Mouse (Mus musculus) cerebellum, postnatal 10 days (tissue): Measurements from ENCODE around the gene Fxyd5.

Experiments used
- DNase-seq, 2 experiments: peaks; one replicate each; pipeline ENCODE4 v3.0.0; 2021; ENCODE audit warnings: mixed read lengths in 2 of 2

The Fxyd5 gene

DNA sequence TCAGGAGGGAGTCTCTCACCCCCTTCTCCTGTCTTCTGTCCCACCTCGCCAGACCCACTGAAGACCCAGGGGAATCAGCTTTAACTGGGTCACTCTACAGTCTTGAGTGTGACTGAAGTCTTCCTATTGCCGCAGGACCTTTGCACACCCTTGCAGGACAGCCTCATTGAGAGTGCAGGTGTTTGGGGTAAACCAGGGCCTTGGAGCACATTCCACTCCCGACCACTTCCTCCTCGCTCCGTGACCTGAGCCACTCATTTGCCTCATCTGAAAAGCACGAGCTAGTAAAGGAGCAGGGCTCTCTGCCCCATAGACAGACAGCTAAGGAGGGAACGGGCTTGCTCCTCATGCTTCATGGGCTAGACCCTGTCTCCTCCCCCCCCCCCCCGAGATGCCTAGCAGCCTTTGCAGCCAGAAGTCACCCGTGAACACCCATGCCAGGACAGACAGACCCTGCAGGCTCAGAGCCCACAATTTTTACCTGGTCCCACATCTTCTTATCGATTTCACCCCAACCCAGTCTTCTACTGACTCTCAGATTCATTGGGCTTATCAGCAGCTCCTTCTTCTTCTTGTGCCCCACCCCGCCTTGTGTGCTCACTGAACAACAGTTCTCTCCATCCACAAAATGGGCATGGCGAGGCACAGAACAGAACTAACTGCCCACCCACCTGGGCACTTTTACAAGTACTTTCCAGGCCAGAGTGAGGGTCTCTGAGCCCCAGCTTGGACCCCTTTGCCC, 1.8 kb downstream of the Fxyd5 start:
- DNase-seq, result no peak

DNA sequence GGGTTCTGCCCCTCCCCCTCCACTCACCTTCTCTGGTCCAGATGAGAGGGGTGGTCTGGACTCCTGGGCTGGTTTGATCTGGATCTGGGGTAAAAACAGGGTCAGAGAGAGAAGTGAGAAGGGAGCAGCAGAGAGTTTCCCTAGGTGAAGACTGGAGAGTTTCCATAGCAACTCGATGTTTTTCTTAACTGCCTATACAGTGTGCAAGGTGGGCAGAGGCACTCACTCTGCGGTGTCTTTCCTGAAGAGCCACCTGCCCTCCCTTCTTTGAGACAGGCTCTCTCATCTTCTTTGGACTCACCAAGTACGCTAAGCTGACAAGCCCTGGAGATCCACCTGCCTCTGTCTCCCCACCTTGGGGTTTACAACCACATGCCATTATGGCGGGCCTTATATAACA, 3.3 kb downstream of the Fxyd5 start:
- no peak for DNase-seq

- no peak for DNase-seq
These were observed 4.6 kb downstream of the Fxyd5 start for GRCm38 (mm10) chr7:31037675-31038074.

- no peak for DNase-seq
These were observed 5.4 kb downstream of the Fxyd5 start for GRCm38 (mm10) chr7:31036917-31037316.

GRCm38 (mm10) chr7:31035291-31035690, 7.0 kb downstream of the Fxyd5 start:
- DNase-seq, result no peak

- DNase-seq, result peak in 1 of 2 experiments; percentile 31
These were observed 7.5 kb downstream of the Fxyd5 start for GRCm38 (mm10) chr7:31034789-31035188.

DNA sequence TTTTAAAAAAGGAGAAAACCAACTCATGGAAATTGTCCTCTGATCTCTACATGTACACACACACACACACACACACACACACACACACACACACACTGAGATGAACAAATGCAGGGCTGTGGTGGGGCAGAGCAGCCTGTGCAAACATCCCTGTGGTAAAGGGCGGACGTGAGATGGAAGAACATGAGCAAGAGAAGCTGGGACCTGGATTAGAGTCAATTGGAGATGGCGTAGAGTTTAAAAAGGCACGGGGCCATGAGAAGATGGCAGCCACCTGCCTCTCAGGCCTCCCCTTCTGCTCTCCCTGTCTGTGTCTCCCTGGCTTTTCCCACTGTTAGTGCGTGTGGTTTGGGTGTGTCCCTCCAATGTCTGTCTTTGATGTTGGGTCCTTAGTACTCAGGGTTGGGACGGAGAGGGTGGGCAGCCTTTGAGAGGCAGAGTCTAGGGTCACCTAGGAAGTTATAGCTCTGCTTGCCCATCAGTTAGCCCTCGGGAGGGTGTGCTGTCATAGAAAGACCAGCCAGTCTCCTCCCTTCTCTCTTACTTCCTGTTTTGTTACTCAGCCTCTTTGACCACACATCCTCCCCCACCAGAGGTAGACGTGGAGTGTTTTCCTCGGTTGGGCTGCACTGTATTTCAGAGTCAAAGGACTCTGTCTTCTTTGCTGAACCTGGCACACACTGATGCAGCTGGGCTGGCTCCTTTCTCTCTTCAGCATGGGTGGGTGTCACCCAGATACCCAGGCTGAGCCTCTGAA, 8.7 kb downstream of the Fxyd5 start:
- no peak for DNase-seq

- DNase-seq, result no peak
These were observed 10.6 kb downstream of the Fxyd5 start for GRCm38 (mm10) chr7:31031731-31032130.

DNA sequence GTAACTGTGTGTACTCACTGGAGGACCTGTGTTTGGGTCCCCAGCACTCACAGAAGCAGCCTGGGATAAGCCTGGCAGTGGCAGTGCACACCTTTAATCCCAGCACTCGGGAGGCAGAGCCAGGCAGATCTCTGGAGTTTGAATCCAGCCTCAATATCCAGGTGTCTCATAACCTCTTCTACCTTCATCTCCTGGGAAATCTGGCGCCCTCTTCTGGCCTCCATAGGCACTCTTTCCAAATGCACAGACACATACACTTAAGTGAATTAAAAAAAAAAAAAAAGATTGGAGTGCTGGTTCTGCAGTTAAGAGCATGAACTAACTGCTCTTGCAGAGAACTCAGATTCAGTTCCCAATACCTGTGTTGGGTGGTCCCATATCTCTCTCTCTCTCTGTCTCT, 11.6 kb downstream of the Fxyd5 start:
- no peak for DNase-seq

GRCm38 (mm10) chr7:31028609-31029008, 13.7 kb downstream of the Fxyd5 start:
- no peak for DNase-seq

DNA sequence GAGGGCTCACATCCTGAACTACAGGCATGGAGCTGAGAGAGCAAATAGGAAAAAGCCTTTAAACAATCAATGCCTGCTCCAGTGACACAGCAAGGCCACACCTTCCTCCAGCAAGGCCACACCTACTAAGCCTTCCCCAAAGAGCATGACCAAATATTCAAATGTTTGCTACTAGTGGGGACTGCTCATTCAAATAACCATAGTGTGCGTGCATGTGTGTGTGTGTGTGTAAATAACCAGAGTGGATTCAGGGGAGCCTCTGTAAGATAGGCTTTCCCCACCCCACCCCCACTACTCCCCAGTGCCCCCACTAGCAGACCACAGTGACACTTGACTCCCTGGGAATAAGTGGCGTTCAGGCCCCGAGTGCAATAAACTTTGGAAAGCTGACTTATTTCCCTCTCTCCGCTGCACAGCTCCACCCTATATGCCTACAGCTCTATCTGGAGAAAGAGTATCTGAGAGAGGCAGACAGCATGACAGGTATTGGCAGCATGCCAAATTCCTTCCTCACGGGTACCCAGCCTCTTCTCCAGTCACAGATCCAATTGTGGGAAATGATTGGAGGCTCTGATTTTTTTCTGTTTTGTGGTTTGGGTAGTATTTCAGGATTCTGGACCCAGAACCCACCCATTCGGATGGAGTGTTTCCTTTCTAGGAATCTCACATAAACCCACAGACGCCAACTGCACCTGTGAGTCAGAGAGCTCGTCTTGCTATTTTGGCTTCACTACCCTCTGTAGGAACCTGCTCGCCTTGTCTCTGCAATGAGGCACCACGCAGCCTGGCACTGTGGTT, 25.0 kb downstream of the Fxyd5 start:
- DNase-seq, result peak; percentile 66 to 69

GRCm38 (mm10) chr7:31012971-31013370, 29.3 kb downstream of the Fxyd5 start:
- peak; percentile 66 to 73 for DNase-seq

DNA sequence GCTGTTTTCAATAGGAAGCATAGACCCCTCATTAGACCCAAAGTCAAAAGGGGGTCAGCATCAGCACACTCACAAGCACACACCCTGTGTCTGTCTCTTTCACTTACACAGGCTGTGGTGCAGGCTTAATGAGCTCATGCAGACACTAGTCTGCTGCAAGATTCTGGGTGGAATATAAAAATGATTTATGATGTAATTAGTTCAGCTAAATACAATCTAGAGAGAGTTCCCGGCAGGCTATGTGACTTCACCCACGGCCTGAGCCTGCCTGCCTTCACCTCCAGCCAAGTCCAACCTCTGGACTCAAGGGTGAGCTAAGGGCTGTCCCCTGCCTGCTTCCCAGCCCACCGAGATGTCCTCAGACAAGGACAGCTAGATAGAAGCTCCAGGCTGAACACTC, 33.4 kb downstream of the Fxyd5 start:
- DNase-seq, result no peak

DNA sequence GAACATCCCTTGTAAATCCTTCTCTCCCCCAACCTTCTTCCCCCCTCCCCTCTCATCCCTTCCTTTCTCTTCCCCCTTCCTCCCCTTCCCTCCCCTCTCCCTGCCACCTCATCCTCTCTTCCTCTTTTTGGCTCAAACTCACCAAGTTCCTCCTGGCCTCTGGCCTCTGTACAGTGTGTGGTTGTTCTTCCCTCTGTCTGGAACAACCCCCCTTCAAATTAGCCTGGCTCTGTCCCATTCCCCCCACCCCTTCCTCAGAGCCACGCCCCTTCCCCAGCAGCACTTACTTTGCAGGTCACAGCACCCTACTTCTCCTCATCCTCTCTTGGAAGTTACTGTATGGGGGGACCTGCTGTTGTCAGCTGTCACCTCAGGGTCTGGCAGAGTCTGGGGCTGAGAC, 34.1 kb downstream of the Fxyd5 start:
- no peak for DNase-seq

GRCm38 (mm10) chr7:31007775-31008174, 34.5 kb downstream of the Fxyd5 start:
- no peak for DNase-seq

GRCm38 (mm10) chr7:31002650-31003049, 39.6 kb downstream of the Fxyd5 start:
- no peak for DNase-seq

GRCm38 (mm10) chr7:31000505-31001020, 41.7 kb downstream of the Fxyd5 start:
- DNase-seq, result peak; percentile 87 to 92

DNA sequence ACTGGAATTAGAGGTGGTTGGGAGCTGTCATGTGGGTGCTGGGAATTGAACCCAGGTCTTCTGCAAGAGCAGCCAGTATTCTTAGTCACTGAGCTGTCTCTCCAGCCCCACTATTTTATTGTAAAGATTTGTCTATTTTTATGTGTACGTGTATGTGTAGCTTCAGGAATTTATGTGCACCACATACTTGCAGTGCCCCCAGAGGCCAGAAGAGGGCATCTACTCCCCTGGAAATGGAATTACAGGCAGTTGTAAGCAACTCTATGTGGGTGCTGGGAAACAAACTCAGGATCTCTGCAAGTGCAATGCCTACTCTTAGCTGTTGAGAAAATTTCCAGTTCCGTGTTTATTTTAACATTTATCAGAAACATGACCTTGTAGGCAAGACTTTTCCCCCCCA, 45.8 kb downstream of the Fxyd5 start:
- no peak for DNase-seq

DNA sequence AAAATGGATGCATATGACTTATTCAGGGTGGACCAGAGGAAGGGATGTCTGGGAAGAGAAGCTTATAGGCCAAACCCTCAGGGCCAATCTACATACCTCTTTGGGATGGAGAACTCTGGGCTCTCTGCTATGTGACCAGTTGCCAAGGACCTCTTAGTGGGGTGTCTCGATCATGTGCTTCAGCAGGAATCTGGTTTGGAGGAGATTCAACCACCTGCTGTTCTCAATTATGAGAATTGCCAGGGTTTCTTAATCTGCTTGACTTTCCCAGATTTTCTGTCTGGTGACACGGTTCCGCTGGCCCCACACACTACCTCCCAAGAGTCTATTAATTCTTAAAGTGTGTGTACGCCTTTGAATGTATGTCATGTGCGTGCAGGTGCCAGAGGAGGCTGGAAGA, 48.3 kb downstream of the Fxyd5 start:
- DNase-seq, result peak; percentile 66 to 71

DNA sequence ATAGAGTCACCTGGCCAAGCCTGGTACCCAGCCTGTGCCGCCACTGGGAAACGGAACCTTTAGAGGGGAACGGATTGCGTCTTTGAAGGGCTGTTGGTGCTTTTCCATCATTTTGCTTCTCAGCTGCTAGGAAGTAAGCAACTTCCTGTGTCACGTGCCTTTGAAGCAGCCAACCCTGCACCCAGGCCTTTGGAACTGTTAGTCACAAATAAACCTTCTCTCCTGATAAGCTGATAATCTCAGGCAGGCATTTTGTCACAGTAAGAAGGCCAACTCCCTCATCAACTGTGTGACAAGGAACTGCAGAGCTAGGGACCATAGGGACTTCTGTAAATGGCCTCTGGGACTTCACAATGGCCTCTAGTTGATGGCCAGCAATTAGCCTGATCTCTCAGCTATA, 50.1 kb downstream of the Fxyd5 start:
- no peak for DNase-seq

GRCm38 (mm10) chr7:30988519-30989162, 53.6 kb downstream of the Fxyd5 start:
- no peak for DNase-seq

DNA sequence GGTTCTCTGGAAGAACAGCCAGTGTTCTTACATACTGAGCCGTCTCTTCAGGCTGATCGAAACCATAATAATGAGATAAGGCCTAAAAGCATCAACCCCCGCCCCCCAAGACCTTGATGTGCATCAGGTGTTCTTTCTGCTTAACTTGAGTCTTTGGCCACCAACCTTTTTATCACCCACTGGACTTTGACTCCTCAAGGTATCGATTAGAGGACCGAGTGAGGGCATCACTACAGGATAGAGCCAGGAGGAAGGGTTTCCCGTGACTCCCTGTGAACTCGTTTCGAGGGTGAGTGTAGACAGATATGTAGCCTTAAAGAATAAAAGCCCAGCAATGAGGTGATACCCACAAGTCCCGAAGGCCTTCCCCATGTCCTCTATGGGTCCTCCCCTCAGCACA, 56.9 kb downstream of the Fxyd5 start:
- DNase-seq, result no peak
